Mouse (Mus musculus) ovary, adult 18-20 months (tissue): Measurements from ENCODE around the gene Zfp386.
"Not testable (repeated sequence)": the region's sequence is repeated elsewhere in the genome, so short reads cannot be mapped to it uniquely, and the experiment has no call there.

Experiments used
- DNase-seq: peaks from one replicate; pipeline ENCODE4 v3.0.0; 2022; ENCODE audit warnings: low spot score, mixed read lengths

The Zfp386 gene

DNA sequence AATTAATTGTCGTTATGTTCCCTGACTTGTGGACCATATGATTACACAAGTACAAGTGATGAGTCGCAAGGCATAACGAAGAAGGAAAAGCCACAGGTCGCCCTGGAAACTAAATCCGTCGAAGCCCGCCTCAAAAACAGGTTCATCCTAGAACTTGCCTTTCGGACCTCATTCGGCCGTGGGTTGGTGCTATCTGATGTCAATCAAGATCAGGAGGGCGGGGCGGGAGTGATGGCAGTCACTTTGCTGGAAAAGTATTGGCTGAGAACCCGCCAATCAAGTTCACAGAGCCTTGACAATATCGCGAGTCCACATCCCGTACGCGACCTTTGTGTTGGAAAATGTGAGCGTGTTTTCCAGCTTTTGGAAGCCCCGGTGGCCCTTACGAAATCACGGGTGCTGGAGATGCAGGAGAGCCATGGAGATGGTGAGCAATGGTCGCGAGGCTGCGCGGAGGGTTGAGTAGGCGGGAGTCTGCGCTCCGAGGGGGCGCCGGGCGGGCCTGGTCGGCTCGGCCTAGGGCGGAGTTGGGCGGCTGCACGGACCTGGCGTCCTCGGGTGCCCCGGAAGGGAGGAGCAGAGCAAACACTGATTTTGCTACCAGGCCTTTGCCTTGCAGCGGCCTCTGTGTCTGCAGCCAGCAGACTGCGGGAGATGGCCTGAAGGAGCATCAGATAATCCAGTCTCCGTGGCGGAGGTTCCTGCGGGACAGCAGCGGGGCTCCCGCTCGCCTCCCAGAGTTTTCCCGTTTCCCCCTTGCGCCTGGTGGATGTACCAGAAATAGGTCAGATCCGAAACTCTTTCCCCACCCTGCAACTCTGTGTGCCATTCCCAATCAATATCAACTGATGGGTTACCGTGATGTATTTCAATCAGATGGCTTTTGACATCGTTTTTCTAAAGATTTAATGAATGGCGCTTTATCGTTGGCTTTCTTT, at the start of gene Zfp386:
Gene Zfp386, plus strand, starts transcription at position 285 of the 938 bp plus-strand sequence.
- peak; percentile 96 for DNase-seq

GRCm38 (mm10) chr12:115999784-116000183, 47.7 kb upstream of the Zfp386 start:
- not testable (repeated sequence) for DNase-seq

DNA sequence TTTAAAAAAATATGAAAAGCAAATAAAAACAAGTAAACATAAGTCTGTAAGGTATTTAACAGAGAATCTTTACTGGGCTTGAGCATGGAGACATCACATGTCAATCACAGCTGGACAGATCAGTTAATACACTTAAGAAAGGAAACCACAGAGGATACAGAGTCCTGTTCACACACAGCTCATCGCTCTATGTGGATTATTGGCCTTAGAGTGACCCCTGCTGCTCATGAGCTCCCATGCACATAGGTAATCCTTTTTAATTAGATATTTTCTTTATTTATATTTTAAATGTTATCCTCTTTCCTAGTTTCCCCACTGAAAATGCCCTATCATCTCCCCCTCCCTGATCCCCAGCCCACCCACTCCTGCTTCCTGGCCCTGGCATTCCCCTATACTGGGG, 44.6 kb upstream of the Zfp386 start:
- not testable (repeated sequence) for DNase-seq

- DNase-seq = no peak
These were observed 36.7 kb upstream of the Zfp386 start for GRCm38 (mm10) chr12:116010812-116011211.

- DNase-seq = no peak
These were observed 19.4 kb upstream of the Zfp386 start for GRCm38 (mm10) chr12:116028095-116028494.

DNA sequence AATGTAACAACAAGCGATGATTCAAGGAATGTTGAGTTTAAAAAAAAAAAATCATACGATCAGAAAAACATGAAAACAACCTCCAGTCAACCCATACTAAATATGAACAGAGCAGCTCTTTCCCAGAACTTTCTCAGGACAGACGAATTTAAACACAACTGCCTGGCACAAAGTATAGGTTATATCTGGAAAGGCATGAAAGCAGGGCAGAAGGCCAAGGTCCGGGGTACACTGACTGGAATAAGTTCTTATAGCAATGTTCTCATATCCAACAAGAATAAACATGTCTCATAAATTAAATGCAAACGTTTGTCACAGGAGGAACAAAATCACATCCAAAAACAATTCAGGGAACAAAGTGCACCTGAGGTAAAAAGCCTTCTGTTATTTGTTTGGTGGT, 12.2 kb upstream of the Zfp386 start:
- no peak for DNase-seq

DNA sequence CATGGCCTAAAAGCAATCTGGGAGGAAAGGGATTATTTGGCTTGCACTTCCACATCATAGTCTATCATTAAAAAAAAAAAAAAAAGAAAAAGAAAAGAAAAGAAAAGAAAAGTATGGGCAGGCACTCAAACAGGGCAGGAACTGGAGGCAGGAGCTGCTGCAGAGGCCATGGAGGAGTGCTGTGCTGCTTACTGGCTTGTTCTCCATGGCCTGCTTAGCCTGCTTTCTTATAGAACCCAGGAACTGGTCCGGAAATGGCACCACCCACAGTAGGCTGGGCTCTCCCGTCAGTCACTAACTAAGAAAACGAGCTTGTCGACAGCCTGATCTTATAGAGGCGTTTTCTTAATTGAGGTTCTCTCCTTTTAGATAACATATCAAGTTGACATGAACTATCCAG, 2.7 kb upstream of the Zfp386 start:
- no peak for DNase-seq

DNA sequence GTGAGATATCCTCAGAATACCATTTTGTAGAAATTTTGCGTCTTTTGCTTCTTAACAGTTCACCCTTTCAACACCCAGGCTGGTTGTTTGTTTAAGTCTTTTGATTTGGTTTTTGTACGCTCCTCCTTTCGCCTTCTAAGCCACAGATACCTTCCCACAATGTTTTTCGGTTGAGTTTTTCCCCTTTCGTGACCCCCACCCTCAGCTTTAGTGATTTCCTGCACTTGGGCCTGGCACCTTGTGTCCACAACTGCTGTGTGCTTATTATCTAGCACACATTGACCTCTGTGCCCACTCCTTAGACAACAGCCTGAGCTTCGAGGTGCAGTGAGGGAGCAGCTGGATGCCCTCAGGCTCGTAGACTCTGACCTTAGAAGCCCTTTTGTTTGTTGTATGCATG, 1.2 kb downstream of the Zfp386 start:
- no peak for DNase-seq

DNA sequence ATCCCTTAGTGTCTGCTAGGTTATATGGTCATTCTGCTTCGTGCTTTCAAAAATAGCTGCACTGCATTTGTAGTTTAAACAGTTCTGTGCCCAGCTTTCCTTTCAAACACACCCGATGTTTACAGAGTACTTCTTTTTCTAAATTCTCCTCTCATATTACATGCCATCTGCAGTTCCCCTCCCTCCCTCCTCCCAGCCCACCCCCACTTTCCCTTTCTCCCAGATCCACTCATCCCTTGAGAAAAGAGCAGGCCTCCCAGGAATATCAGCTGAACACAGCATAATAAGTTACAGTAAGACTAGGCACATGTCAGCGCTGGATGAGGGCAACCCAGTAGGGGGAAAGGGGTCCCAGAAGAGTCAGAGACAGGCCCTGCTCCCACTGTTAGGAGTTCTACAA, 1.7 kb downstream of the Zfp386 start:
- DNase-seq = no peak

DNA sequence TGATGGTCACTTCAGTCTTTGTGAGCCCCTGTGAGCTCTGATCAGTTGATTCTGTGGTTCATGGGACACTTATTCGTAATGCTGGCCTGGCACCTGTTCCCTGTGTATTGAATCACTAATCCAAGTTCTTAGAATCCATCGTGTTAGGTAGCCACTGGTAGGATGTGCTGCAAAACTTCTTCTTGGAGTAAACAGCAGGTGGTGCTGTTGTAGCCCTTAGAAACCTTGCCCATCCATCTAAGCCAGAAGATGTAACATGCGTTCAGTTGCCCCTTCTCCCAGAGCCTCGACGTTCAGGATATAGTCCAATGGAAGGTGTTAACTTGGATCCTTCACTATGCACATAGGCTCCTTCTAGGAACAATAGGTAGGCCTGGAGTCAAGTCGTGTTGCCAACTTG, 2.2 kb downstream of the Zfp386 start:
- DNase-seq = no peak

GRCm38 (mm10) chr12:116054342-116054741, 6.8 kb downstream of the Zfp386 start:
- DNase-seq = no peak

- DNase-seq = no peak
These were observed 8.6 kb downstream of the Zfp386 start for GRCm38 (mm10) chr12:116056112-116056511.

DNA sequence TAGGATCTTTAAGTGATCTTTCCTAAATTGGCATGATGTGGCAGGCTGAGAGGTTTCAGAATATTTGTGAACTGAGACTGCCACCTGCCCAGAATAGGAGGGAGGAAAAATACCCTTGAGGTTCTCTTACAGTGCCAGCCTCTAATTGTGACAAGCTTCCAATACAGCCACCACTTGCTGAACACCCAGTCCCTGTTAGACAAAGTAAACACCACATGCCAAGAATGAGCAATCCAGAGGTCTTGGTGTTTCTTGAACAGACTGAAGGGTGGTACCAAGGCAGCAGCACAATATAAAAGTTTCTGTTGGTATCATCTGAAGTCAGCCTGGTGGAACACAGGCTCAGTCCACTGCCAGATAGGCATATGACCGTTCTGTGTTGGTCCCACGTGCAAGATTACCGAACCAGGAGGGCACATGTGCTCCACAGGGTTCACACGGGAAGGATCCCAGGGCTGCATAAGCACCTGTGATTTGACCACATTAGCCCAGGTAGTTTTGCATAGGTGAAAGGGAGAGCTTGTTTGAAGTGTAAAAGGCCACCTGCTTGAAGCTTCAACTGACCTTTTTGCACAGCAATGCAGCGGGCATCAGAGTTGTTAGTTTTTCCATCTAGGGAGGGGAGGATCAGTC, 14.2 kb downstream of the Zfp386 start:
- no peak for DNase-seq

GRCm38 (mm10) chr12:116062194-116062583, 14.7 kb downstream of the Zfp386 start:
- no peak for DNase-seq

GRCm38 (mm10) chr12:116063020-116063419, 15.5 kb downstream of the Zfp386 start:
- no peak for DNase-seq

DNA sequence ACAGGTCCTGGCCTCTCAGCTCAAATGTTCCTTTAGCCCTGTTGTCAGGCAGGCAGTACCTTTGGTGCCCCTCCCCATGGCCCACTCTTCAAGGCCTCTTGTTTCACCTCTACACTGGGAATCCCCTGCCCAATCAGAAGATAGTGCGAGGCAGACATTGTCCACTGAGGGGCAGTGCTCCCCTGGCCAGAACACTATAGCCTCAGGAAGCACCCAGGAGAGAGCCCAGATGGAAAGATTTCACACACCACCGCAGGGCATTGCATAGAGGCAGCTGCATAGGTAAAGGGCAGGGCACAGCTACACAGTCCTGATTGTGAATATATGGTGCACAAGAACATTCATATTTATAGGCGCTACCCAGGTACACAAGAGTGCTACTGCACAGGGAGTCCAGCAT, 23.5 kb downstream of the Zfp386 start:
- DNase-seq = no peak

GRCm38 (mm10) chr12:116077074-116077854, 29.7 kb downstream of the Zfp386 start, which contains the start of gene Vipr2:
Gene Vipr2 (plus strand): TSS chr12:116077726.
- peak; percentile 25 for DNase-seq

DNA sequence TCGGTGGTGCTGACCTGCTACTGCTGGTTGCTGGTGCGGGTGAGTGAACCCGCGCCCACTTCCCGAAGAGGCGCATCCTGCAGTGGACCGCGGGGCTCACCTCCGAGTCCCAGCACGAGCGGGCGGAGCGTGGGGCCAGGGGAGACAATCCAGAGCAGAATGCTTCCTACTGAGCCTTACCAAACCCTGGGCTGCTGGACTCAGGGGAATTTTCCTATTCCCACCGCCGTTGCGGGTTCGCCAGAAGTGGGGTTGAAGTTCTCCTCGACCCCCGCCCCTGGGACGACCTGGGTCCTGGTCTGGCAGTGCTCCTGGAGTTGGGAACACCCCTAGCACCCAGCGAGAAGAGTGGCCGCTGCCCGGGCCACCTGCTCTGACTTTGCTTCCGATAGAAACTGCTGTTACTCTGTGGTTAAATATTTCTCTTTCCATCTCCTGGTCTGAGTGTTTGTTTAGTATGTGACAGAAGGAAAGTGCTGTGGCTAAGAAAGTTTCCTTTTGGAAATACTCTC, 30.4 kb downstream of the Zfp386 start:
- DNase-seq = no peak

DNA sequence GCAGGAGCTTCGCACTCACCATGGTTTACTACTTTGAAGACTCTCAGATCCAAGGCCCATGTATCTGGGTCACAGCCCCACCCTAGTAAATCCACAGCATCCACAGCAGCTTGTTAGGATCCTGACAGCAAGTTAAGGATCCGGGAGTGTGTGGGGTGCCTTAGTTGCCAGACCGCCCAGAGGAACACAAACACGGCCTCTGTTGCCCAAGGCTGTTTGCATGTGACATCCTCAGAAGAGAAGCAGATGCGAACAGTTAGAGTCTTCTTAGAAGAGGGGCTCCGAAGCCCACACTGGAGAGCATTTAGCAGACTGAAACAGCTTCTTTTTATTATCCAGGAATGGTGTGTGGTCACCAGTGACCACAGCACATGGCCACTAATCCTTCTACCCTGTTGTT, 35.6 kb downstream of the Zfp386 start:
- DNase-seq = no peak

- DNase-seq = no peak
These were observed 36.8 kb downstream of the Zfp386 start for GRCm38 (mm10) chr12:116084294-116084693.

DNA sequence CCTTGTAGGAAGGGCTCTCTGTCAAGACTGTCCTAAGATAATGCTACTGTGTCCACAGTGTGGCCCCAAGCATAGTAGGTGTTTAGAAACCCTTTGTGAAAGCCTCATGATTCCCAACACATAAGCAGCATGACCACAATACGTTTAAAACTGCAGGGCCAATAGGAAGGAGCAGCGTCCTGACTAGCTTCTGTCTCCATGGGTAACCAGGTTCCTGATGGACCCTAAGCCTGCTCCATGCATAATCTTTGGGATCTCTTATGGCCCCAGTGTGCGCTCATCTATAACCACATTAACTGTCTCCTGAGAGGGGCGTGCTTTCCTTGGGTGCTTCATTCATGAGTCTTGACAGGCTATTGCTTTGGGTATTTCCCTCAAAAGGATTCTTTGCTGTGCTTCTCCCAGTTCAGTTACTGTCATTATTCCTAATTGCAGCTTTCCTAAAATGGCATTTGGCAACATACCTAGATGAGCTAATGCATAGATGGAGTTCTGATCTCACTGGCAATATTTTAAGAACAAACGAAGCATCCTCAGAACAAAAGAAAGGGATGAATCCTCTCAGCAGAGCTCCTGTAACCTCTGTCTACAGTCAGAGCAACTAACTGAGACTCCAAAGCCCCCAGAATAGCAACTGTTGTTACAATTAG, 39.6 kb downstream of the Zfp386 start:
- DNase-seq = no peak

- no peak for DNase-seq
These were observed 42.3 kb downstream of the Zfp386 start for GRCm38 (mm10) chr12:116089836-116090235.
